Mouse (Mus musculus): ENCODE data around the gene Agpat1. TPM values are rescaled to one million over a fixed set of nuclear protein-coding genes. Genes with fewer than 3 reads are reported as not detected.

The Agpat1 gene
- total RNA-seq, 2 experiments from 2014 or later, result 156 to 166 TPM

GRCm38 (mm10) chr17:34626773-34627092, 22.7 kb downstream of the Agpat1 start:
- no peak for DNase-seq (ENCODE audit: extremely low spot score in 1 of 2, low spot score in 2 of 2)
- Histone ChIP-seq H3K27ac (peak overlapping the region; percentile 97), H3K4me3 (peak overlapping the region; percentile 68)
- intact Hi-C loops (cut with DNase I), result loop anchor here (1.0 to 10.0 kb wide), 2 partner anchors 18 to 618 kb away; partner anchors contain the start of genes Ddx39b and Fkbpl
- TF ChIP-seq CTCF (IDR thresholded peaks at IDR 0.05), result peak; percentile 48

GRCm38 (mm10) chr17:34627093-34627942, 23.3 kb downstream of the Agpat1 start:
- peak; percentile 83 to 87 for DNase-seq (ENCODE audit: extremely low spot score in 1 of 2, low spot score in 2 of 2)
- intact Hi-C loops (cut with DNase I), result loop anchor here (1.0 to 10.0 kb wide), 2 partner anchors 17 to 617 kb away; partner anchors contain the start of genes Ddx39b and Fkbpl
- Histone ChIP-seq H3K4me3 (peak overlapping the region; percentile 68), H3K27ac (peak overlapping the region; percentile 97)
- TF ChIP-seq CTCF (IDR thresholded peaks at IDR 0.05), result no peak

- Histone ChIP-seq H3K27ac (peak within 1 kb of the TSS; percentile 97), H3K4me3 (peak within 1 kb of the TSS; percentile 68)
- TF ChIP-seq CTCF (IDR thresholded peaks at IDR 0.05), result no peak
- intact Hi-C loops (cut with DNase I), result loop anchor here (1.0 to 10.0 kb wide), 2 partner anchors 16 to 617 kb away; partner anchors contain the start of genes Ddx39b and Fkbpl
- DNase-seq (ENCODE audit: extremely low spot score in 1 of 2, low spot score in 2 of 2), result peak; percentile 53
These were observed 24.0 kb downstream of the Agpat1 start, which contains the start of gene Ppt2 for GRCm38 (mm10) chr17:34627943-34628643. Ppt2 (minus strand) TSS chr17:34628510.

GRCm38 (mm10) chr17:34628644-34628967, 24.5 kb downstream of the Agpat1 start:
- no peak for DNase-seq (ENCODE audit: extremely low spot score in 1 of 2, low spot score in 2 of 2)
- Histone ChIP-seq H3K27ac (peak overlapping the region; percentile 97), H3K4me3 (peak overlapping the region; percentile 68)
- intact Hi-C loops (cut with DNase I), result loop anchor here (10.0 kb wide), 1 partner anchor 616 kb away; the partner anchor contains the start of gene Ddx39b
- no peak for TF ChIP-seq CTCF (IDR thresholded peaks at IDR 0.05)

- intact Hi-C loops (cut with DNase I), result loop anchor here (10.0 kb wide), 1 partner anchor 616 kb away; the partner anchor contains the start of gene Ddx39b
- peak within 1 kb of the TSS; percentile 68 for H3K4me3 ChIP-seq
- peak; percentile 60 to 67 for DNase-seq (ENCODE audit: extremely low spot score in 1 of 2, low spot score in 2 of 2)
- no peak for TF ChIP-seq CTCF (IDR thresholded peaks at IDR 0.05)
- H3K27ac ChIP-seq, result peak within 1 kb of the TSS; percentile 97
These were observed 25.2 kb downstream of the Agpat1 start, which contains the start of gene Prrt1 for GRCm38 (mm10) chr17:34629221-34629751. Prrt1 (plus strand) TSS chr17:34629533.

GRCm38 (mm10) chr17:34629796-34630603, 25.9 kb downstream of the Agpat1 start:
- Histone ChIP-seq H3K27ac (peak overlapping the region; percentile 97), H3K4me3 (peak overlapping the region; percentile 68)
- intact Hi-C loops (cut with DNase I), result loop anchor here (10.0 kb wide), 1 partner anchor 615 kb away; the partner anchor contains the start of gene Ddx39b
- no peak for TF ChIP-seq CTCF (IDR thresholded peaks at IDR 0.05)
- no peak for DNase-seq (ENCODE audit: extremely low spot score in 1 of 2, low spot score in 2 of 2)

- H3K27ac ChIP-seq, result peak overlapping the region; percentile 97
- DNase-seq (ENCODE audit: extremely low spot score in 1 of 2, low spot score in 2 of 2), result peak in 1 of 2 experiments; percentile 65
- intact Hi-C loops (cut with DNase I), result no loop called here
- TF ChIP-seq CTCF (IDR thresholded peaks at IDR 0.05), result no peak
- H3K4me3 ChIP-seq, result peak overlapping the region; percentile 68
These were observed 26.8 kb downstream of the Agpat1 start for GRCm38 (mm10) chr17:34630761-34631301.

GRCm38 (mm10) chr17:34631647-34632046, 27.6 kb downstream of the Agpat1 start:
- peak overlapping the region; percentile 68 for H3K4me3 ChIP-seq
- no peak for DNase-seq (ENCODE audit: extremely low spot score in 1 of 2, low spot score in 2 of 2)
- intact Hi-C loops (cut with DNase I), result no loop called here
- TF ChIP-seq CTCF (IDR thresholded peaks at IDR 0.05), result no peak
- H3K27ac ChIP-seq, result peak overlapping the region; percentile 97

GRCm38 (mm10) chr17:34632261-34632691, 28.2 kb downstream of the Agpat1 start:
- H3K4me3 ChIP-seq, result peak overlapping the region; percentile 68
- TF ChIP-seq CTCF (IDR thresholded peaks at IDR 0.05), result no peak
- H3K27ac ChIP-seq, result peak overlapping the region; percentile 97
- intact Hi-C loops (cut with DNase I), result no loop called here
- DNase-seq (ENCODE audit: extremely low spot score in 1 of 2, low spot score in 2 of 2), result peak; percentile 83 to 84

GRCm38 (mm10) chr17:34635671-34636070, 31.6 kb downstream of the Agpat1 start:
- TF ChIP-seq CTCF (IDR thresholded peaks at IDR 0.05), result no peak
- no peak overlapping the region for H3K27ac ChIP-seq
- DNase-seq (ENCODE audit: extremely low spot score in 1 of 2, low spot score in 2 of 2), result no peak
- no peak overlapping the region for H3K4me3 ChIP-seq
- intact Hi-C loops (cut with DNase I), result no loop called here

- Histone ChIP-seq H3K4me3 (no peak overlapping the region), H3K27ac (no peak overlapping the region)
- no peak for DNase-seq (ENCODE audit: extremely low spot score in 1 of 2, low spot score in 2 of 2)
- no peak for TF ChIP-seq CTCF (IDR thresholded peaks at IDR 0.05)
- intact Hi-C loops (cut with DNase I), result no loop called here
These were observed 33.4 kb downstream of the Agpat1 start for GRCm38 (mm10) chr17:34637459-34637858.

Data from left cerebral cortex, adult 2 months (tissue).